Mouse (Mus musculus) WW6 (cell line): Measurements from ENCODE around the gene Dnah14.
"Not testable (repeated sequence)": the region's sequence is repeated elsewhere in the genome, so short reads cannot be mapped to it uniquely, and the experiment has no call there.

Experiments
- DNase-seq: peaks from one replicate; pipeline ENCODE4 v3.0.0-alpha.2; 2013; ENCODE audit warnings: low read depth, low spot score

Dnah14 gene

DNA sequence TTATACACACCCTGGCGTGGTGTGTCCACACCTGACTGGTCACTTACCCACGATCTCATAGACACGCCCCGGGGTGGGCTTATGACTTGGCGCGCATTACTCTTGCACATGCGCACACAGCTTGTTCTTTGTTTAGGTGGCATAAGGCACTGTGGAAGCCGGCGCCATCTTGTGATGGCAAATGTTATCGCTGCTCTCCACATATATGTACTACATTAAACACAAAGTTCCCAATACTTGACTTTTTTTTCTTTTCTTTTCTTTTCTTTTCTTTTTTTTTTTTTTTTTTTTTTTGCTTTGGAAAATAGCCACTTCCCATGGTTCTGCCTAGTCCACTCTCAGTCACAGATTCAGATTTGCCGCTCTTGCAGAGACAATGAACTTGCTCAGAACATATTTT is 206.2 kb downstream of the Dnah14 start:
- DNase-seq, result not testable (repeated sequence)

DNA sequence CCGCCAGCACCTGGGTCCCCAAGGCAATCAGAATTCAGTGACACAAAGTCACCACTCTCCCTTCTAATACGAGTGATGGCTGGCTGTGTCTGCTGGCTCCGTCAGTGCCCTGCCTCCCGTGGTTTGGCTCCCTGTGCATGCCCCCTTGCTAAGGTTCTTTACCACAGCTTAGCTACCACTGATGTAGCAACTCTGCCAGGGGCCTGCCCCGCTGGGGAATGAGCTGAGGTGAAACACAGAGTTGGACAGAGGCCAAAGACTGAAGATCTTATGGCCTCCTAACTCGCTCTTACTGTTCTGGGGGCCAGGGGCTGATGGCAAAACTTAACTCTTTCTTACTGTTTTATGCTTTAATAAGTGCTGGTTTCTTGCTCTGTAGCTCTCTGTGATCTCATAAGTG is 213.6 kb downstream of the Dnah14 start:
- DNase-seq, result no peak

DNA sequence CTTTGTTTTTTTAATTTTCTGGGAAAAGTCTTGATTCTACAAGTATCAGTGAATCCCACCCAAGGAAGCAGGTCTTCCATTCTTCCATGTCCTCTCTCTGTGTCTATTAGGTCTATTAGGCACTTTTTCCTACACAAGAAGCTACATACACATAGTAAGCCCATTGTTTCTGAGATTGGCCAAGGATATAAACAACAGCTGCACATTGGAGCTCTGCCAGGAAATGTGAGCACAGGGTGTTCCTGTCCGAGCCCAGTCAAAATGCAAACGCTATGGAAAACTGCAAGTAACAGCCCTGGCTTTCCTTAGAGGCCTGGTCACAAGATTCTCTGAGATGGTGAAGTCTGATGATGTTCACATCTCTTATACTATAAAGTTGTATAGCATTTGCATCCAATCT is 217.2 kb downstream of the Dnah14 start:
- DNase-seq, result no peak

DNA sequence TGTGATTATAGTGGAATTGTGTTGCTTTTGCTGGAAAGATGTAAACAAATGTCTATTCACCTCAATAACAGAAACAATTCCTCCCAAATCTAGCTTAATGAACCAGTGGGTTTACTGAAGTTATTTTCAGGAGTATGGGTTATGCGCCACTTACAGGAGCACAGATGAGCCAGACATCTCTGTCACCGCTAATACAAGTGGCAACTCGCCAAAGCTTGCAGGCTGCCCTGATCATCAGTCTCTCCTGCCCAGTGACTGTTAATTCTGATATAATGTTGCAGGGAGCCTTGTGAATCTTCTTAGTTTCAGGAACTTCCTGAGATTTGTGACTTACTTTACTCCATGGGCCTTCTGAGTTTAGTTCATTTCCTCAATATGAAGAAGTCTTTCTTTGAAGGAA is 223.6 kb downstream of the Dnah14 start:
- DNase-seq, result no peak

DNA sequence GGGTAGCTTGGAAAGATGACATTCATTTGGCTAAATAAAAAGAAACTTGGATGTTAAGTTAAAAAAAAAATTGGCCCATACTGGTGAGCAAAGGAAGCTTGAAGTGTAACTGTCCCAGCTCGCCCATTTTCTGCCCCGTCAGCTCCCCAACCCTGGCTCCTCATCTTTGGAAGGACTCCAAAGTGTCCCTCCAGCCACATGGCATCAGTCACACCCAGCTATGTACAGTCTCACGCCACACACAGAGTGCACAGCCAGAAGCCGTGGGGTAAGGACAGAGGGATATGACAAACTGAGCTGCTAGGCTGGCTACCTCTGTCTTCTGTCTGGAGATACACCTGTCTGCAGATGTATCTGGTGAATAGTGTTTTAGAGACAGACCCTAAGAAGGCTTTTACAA is 224.3 kb downstream of the Dnah14 start:
- no peak for DNase-seq

DNA sequence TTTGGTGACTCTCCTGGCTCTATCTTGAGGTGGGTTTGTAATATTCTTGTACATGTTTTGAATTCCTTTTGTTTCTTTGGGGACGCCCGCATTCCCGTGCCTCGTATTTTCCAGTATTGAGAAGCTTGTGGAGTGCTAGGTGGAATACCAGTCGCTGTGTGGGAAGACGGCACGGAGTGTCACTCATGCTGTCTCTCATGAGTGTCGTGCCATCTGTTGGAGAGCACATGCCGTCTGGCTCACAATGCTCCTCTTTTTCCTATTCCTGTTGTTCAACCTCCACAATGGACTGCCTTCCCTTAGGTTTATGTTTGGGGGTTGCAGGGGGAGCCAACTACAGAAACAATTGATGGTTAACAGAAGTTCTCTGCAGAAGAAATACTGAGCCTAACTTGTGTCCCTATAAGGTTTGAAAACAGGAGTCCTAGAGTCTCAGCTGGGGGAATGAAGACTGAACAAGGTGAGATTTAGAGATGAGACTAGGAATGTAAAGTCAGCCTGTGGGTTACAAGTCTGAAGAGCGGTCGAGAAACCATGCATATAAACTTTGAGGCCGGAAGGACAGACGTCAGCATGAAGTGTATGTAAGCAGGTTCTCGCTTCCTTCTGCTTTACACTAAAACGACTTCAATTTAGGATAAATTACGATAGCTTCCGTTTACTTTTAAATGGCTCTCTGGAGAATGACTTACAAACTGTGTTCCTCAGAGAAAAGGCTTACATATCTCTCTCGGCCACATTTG is 235.3 kb downstream of the Dnah14 start:
- DNase-seq, result no peak

DNA sequence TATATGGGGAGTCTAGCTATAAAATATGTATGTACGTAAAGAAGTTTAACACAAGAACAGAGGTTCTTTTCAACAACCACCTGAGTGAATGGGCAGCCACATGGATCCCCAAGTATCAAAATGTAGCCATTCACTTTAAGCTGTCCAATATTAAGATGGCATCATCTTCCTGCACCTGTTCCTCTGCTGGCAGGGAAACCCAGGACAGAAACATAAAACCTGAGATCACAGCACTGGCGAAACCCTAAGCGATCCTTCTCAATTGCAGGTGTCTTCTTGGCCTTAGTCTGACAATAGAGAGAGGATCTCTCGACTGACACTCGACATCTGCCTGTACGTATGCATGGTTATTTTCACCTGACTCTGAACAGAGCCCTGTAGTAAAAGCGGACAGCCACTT is 250.4 kb downstream of the Dnah14 start:
- DNase-seq, result no peak

DNA sequence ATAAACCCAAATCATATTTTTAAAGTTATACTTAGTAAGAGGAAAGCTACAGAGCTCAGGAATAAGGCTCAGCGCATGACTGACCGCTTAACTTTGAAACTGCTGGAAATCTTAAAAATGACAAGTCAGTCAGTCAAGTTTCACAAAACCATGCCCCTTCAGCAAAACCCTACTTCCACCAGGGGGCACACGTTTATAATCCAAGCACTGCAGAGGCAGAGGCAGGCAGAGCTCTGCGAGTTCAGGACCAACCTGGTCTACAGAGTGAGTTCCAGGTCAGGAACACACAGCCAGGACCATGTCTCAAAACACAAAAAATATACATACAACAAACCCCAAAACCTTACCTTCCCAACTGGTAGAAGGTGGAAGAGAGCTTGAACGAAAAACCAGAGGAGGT is 252.0 kb downstream of the Dnah14 start:
- DNase-seq, result no peak

DNA sequence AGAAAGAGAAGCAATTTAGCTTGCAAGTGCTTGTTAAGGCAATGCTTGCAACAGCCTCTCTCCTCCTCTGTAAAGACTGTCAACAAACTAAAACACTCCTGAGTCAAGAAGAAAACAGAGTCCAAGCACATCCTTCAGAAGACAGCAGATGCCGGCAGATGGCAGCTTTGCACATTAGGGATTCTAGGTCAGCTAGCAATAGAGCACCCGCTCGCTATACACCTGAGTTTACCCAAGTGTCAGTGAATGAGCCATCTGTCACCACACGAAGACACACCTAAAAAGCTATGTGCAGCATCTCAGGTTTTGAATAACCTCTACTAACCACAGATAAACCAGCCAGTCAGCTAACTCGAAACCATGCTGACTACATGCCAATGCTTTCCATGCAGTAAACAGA is 256.4 kb downstream of the Dnah14 start:
- DNase-seq, result no peak

DNA sequence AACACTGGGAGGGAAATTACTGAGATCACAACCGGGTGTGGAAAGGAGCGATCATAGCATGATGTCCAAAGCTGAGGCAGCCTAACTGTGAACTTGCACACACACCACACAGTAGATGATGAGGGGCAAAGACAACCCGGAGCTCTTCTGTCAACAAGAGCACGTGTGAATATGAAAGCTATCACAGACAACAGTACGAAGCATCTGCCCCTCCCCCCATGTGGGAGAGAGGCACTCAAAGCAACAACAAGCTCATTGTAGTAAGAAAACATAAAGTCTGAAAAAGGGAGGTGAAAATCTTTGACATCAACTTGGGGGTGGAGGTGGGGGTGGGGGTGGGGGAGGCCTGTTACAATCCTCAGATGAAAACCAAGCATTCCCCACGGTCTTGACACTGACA is 256.8 kb downstream of the Dnah14 start:
- DNase-seq, result no peak

DNA sequence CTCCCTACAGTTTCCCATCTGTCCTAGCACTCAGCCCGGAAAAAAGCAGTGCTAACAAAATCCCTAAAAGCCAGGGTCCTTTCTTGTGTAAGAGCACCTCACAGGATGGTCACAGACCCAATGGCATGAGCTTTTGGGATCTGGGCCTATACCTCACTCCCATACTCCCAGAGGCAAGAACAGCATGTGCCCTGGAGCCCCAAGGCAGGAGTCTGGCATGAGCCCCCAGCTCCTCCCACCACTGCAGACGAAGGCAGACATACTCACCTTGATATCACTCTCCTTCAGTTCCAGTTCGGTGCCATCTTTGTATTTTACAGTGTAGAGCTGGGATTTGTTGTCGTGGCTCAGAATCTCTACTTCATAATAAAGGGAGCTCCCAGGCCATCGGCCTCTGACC is 261.8 kb downstream of the Dnah14 start:
- DNase-seq, result no peak

DNA sequence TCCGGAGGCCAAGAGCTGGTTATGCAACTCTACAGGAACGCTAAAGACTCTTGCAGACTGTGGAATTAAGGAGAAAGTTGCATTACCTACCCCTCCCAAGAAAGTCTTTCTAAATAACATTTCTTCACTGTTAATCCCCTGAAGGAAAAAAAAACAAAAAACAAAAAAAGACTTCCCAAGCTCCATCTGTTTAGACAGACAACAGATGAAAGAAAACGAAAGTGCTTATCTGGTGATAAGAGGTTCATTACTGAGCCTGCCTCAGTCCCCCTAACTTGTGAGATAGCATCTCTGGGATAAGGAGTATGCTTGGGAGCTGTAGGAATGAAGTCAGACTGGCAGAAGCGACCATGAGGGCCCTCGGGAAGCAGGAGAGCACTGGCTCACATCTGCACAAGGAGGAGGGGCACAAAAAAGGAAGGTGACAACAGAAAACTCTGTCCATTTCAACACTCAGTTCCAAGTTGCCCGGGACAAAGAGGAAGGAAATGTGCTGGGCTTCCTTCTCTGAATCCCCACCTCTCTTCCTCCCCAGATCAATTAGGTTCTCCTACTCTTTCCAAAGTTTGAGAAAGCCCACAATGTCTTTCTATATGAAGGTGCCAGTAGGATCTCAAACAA is 263.5 kb downstream of the Dnah14 start:
- DNase-seq, result no peak

DNA sequence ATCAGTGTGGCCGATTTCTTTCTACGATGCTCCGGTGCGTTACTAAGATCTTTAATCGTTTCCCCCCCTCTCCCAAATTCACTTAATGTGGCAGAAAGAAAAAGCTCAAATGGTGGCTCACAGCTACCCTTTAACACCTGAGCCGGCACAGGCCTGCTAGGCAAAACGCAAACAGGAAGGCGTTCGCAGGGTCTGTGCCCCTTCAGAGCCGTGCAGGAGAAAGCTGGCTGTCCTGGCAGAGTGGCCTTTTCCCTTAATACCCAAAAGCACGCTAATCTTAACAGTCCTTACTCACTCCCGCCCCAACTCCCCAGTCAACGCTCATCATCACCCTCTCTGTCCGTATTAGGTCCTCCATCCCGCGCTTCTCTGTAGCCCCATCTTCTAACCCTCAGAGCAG is 265.0 kb downstream of the Dnah14 start:
- DNase-seq, result no peak

DNA sequence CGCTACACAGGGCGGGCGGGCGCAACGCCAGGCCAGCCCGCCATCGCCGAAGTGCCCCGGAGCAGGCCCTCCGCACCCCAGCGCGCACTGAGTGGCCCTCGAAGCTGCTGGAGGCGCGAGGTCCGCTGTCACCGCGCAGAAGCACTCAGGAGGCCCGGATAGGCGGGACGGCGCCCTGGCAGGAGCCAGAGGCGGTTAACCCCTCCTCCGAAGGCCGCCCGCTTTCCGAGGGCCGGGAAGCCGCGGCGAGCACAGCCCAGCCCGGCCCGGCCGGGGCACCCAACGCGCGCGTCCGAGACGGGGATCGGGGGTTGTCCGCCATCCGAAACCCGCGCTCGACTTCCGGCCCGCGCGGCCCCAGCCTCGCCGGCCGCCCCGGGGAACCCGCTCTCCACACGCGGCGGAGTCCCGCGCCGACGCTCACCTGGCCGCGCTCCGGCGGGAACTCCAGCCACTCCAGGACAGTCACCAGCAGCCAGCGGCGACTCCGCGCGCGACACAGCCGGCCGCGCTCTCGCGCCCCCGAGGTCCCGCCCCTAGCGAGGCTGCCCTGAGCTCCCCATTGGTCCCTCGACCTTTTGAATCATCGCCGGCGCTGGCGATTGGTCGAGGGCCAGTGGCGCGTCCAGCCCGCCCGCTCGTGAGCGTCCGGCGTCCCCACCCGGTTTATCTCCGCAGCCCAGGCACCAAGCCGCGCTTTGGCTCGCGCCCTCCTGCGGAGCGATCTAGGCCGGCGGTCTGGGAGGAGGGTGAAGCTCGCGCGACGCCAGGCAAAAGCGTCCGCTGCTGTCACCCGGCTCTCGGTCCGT is 265.7 kb downstream of the Dnah14 start:
- peak; percentile 82 for DNase-seq

DNA sequence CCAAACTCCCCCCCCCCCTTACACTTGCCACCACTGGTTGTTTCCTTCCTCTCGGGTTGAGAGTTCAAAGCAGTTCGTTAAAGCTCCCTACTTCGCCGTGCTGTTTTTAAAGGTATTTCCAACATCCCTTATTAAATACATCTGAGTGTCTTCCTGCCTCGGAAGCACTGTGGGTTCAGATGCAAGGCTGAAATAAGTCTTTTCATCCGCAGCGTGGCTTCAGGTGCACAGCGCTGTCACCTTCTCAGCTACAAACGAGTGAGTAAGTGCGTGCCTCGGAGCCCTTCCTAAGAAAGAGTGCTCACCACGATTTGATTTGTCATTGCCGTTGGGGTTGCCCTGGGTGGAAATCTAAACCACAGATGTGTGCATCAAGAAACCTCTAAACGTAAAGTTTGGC is 266.4 kb downstream of the Dnah14 start, which contains the start of gene Lbr:
Gene Lbr, minus strand, starts transcription at position 266 of the 400 bp plus-strand sequence.
- DNase-seq, result no peak

DNA sequence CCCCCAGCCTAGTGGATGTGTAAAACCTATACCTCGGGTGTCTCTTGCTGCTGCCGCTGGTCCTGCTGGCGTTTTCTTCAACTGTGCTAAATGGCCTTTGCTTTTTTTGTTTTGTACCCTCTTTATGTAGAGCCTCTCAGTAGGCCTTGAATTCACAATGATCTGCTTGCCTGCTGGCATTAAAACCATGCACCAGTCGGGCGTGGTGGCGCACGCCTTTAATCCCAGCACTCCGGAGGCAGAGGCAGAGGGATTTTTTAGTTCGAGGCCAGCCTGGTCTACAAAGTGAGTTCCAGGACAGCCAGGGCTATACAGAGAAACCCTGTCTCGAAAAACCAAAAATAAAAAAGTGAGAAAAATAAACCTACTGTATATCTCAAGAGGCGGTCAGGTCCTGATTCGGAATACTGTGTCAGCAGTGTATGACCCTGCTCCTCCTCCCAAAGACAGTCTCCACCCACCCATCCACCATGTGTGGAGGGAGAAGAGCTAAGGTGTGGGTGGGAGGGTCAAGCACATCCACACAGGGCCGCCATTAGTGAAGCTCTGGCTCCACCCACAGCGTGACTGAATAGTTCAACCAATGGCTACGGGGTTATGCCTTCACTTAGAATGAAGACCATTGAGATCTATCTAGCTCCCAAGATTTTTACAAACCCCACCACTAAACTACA is 268.7 kb downstream of the Dnah14 start:
- DNase-seq, result peak; percentile 87

DNA sequence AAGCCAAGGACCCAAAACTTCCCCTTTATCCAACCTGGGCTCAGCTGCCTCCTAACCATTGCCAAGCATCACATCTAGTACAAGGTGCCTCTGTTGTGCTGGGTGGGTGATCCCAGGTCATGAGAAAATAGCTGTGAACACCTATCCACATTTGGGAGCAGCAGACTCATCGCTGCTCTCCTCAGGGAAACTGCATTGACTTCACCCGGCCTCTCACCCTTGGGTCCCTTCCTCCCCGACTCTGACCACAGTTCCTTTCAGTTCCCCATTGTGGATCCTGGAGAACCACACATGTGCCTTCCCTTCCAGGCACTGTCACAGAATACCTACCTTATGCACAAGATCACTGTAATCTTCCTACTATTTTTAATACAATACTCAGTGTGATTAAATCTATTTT is 269.4 kb downstream of the Dnah14 start:
- DNase-seq, result no peak

DNA sequence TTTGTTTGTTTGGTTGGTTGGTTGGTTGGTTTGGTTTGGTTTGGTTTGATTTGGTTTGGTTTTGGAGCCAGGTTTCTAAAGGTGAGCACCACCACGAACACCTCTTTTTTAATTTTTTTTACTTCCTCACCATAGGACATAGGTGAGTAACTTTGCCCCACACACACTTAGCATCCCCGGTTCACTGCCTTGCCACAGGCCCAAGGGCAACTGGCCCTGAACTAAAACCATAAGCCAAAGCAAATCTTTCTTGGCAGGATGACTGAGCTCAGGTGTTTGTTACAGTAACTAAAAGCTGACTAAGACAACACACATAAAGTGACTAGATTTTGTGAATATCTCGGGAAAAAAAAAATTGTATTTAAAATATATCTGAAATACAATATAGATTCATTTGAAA is 271.0 kb downstream of the Dnah14 start:
- DNase-seq, result no peak

DNA sequence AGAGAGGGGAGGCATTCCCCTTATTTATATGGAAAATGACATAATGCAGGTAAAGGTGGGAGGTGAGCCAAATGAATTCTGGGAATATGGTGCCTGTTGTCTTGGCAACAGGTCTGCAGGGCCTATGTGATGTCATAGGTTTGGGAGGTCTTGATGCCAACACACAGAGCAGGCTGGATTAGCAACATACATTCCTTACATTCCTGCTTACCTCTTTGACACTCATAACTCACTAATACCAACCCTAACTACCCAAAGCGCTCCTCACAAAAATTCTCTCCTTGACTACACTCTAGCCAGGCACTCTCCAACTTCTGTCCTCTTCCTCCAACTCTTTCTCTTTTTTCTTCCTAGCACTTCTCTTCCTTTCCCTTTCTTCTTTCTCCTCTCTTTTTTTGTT is 271.9 kb downstream of the Dnah14 start:
- no peak for DNase-seq

DNA sequence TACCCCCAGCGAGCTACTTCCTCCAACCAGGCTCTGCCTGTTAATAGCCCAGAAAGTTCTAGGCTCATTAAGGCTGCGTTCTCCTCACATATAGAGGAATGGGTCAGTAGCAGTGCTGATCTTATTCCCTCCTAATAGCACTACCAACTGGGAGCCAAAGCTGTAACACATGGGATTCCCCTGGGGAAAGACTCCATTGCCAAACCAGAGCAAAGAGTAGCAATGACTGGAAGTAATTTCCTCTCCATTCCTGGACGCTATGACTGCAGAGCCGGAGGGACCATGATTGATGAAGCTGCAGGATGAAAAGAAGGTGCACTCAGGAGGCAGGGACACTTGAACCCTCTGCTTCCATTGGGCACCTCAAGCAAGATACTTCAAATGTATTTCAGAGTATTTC is 274.1 kb downstream of the Dnah14 start:
- DNase-seq, result no peak

DNA sequence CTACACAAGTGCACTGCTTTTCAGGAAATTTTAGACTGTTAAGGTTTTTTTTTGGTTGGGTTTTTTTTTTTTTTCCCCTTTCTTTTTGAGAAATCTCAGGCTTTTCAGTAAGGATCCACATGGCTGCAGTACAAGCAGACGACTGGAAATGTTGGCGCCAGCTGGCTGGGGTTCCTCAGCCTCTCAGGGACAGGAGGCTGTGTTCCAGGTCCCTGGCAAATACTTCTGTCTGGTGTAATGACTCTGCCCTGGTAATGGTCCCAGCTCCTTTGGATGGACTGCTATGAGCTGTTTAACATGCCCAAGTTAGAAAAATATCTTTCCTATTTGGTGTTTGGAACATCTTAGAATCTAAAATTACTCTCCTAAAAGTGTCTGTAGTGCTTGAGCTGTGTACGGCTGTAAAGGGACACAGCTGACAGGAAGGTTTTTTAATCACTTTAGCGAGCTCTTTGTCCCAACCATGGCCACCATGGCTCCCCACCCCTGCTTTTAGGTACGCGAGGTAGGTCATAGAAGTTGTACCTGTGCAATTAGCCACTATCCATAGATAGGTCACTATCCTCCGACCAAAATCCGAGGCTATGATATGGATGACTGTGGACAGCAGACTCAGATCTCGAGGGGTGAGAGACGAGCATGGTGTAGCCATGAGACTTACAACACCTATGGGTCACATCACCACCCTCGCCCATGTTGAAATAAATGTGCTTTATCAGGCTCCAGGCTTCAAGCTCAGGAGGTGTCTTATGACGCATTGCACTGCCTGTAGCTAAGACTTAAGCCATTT is 275.4 kb downstream of the Dnah14 start:
- DNase-seq, result no peak
